ENCODE assay signal across 38 mouse cellular contexts in genomic region chr6:39338359-39338758, GRCm38 (mm10). TPM values are rescaled to one million over a fixed set of nuclear protein-coding genes. Genes with fewer than 3 reads are reported as not detected.
"Had no signal": no experiment of that assay in that cellular context is flagged by ENCODE, and none has a peak within 500 bp of the region (broad histone marks: within the 10 kb centered on the region; RNA-seq: fewer than 3 reads in every experiment).

No protein-coding gene starts in this region.

- H3K4me3 ChIP-seq: heart, embryonic 13.5 days; heart, embryonic 15.5 days; hindbrain, embryonic 10.5 days; hindbrain, embryonic 13.5 days; hindbrain, embryonic 15.5 days; intestine, embryonic 15.5 days; kidney, embryonic 15.5 days; layer of hippocampus, adult 2 months; left cerebral cortex, adult 2 months had no signal

- ATAC-seq: hindbrain, embryonic 16.5 days; hindbrain, postnatal 0 days; inflammation-experienced regulatory T-cells, adult 6 months; intestine, embryonic 15.5 days; intestine, embryonic 16.5 days; intestine, postnatal 0 days had no signal

- H3K4me2 ChIP-seq: heart, embryonic 13.5 days; heart, embryonic 15.5 days; hindbrain, embryonic 13.5 days; hindbrain, embryonic 14.5 days; hindbrain, embryonic 15.5 days; intestine, embryonic 15.5 days; kidney, embryonic 15.5 days had no signal

- DNase-seq: heart, postnatal 10 days; heart, postnatal 14 days; heart, postnatal 36 days; heart, postnatal 4 days; kidney, adult 11 months; kidney, adult 18-20 months; kidney, adult 2 months; kidney, adult 8-10 months; kidney, adult 9 months; kidney, postnatal 10 days; kidney, postnatal 14 days; kidney, postnatal 25 days; kidney, postnatal 36 days; kidney, postnatal 4 days; layer of hippocampus, adult 9-11 months; layer of hippocampus, postnatal 36 days had no signal

- H3K9me3 ChIP-seq: heart, embryonic 13.5 days; heart, embryonic 15.5 days; hindbrain, embryonic 10.5 days; hindbrain, embryonic 13.5 days; hindbrain, embryonic 15.5 days; intestine, embryonic 15.5 days; kidney, embryonic 15.5 days had no signal

- H3K27ac ChIP-seq: heart, embryonic 13.5 days; heart, embryonic 15.5 days; hindbrain, embryonic 10.5 days; hindbrain, embryonic 13.5 days; hindbrain, embryonic 14.5 days; hindbrain, embryonic 15.5 days; hindbrain, postnatal 0 days; intestine, embryonic 15.5 days; kidney, embryonic 15.5 days; kidney, postnatal 0 days; layer of hippocampus, adult 2 months; left cerebral cortex, adult 2 months had no signal

- H3K27me3 ChIP-seq: heart, embryonic 13.5 days; heart, embryonic 15.5 days; hindbrain, embryonic 13.5 days; hindbrain, embryonic 15.5 days; intestine, embryonic 15.5 days; kidney, embryonic 15.5 days had no signal

- H3K9ac ChIP-seq: heart, embryonic 13.5 days; heart, embryonic 15.5 days; hindbrain, embryonic 13.5 days; hindbrain, embryonic 14.5 days; hindbrain, embryonic 15.5 days; intestine, embryonic 15.5 days; kidney, embryonic 15.5 days had no signal

- H3K4me1 ChIP-seq: hindbrain, embryonic 13.5 days; hindbrain, embryonic 15.5 days; intestine, embryonic 15.5 days; kidney, embryonic 15.5 days had no signal

RNA-seq across cellular contexts. Expression of gene Rab19, which starts 42.6 kb away (rescaled TPM):
- total RNA-seq: layer of hippocampus, adult 18-20 months; layer of hippocampus, adult 2 months; layer of hippocampus, adult 8-10 months; layer of hippocampus, postnatal 10 days; layer of hippocampus, postnatal 25 days; layer of hippocampus, postnatal 36 days; left cerebral cortex, adult 18-20 months; left cerebral cortex, adult 2 months; left cerebral cortex, postnatal 10 days had no signal
